Mouse (Mus musculus): ENCODE data around the gene Cpvl.

The Cpvl gene

GRCm38 (mm10) chr6:53978571-53978970 lies at the start of gene Cpvl:
Gene Cpvl, minus strand, starts transcription at chr6:53978671.
- no peak for DNase-seq

DNA sequence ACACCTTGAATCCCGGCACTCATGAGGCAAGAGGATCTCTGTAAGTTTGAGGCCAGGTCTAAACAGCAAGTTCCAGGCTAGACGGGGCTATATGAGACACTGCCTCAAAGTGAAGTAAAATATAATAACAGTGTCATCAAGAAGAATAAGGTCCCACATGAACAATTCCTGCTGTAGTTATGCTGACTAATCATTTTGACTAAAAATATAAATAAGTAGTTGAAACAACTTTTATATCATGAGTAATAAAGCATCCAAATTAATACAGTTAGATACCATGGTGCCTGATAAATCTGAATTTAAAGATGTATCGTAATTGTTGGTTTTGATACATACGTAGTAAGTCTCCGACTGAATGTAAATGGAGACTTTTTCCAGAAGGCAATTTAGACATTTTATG lies 45.4 kb upstream of the Cpvl start:
- DNase-seq, result no peak

- peak; percentile 17 for DNase-seq
Observed at GRCm38 (mm10) chr6:54021123-54021789, 42.8 kb upstream of the Cpvl start.

DNA sequence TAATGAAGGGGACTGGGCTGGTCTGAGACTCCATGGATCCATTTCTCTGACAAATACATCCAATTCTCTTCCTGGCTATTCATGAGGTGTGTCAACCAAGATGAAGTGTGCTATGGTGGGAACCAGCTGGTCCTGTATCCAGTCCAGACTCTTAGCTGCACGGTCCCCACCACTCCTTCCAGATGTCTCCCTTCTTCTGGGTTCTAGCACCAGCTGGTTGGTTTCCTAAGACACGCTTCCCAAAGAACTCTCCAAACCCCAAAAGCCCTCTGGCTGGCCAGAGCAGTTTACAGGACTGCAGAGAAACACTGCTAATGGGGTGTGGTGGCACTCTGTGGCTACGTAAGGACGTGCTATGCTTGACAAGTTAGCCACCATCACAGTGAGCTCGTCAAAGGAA lies 40.4 kb upstream of the Cpvl start:
- DNase-seq, result no peak

DNA sequence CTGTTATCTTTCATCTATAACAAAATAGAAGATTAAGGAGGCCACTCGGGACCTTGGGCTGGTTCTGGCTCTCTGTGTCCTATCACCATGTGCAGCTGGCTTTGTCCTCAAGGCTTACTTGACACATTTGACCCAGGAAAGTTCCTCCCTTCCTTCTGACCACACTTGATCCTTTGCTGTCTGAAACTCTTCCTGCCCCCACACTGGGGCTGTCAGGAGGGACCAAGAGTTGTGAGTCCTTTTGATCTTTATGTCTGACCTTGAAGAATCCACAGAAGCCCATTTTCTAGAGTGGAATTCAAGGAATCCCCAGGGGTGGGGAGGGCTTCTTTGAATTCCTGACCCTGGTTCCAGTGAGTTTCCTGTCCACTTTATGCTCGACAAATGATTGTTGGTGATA lies 39.6 kb upstream of the Cpvl start:
- no peak for DNase-seq

DNA sequence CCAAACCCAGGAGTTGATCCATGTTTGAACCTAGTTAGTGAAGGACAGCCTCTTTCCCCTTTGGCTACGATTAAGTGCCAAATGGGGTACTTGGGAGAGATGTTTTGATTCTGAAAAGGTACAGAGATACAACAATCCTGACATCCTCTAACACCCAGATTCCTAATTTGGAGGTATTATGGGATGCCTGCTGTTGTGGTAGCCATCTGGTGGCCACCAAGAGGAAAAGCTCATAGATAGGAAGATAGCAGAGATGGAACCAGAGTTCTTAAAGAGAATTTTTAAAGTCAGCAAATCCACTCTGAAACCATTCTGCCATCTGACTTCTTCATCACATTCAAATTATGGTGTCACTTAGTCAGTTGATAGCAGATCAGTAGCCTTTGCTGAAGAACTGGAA lies 33.7 kb upstream of the Cpvl start:
- no peak for DNase-seq

GRCm38 (mm10) chr6:54010362-54010761 lies 31.9 kb upstream of the Cpvl start:
- DNase-seq, result no peak

- DNase-seq, result no peak
Observed at GRCm38 (mm10) chr6:54009293-54009692, 30.8 kb upstream of the Cpvl start.

- DNase-seq, result no peak
Observed at GRCm38 (mm10) chr6:54008448-54009120, 30.1 kb upstream of the Cpvl start.

- DNase-seq, result no peak
Observed at GRCm38 (mm10) chr6:54005302-54005701, 26.8 kb upstream of the Cpvl start.

DNA sequence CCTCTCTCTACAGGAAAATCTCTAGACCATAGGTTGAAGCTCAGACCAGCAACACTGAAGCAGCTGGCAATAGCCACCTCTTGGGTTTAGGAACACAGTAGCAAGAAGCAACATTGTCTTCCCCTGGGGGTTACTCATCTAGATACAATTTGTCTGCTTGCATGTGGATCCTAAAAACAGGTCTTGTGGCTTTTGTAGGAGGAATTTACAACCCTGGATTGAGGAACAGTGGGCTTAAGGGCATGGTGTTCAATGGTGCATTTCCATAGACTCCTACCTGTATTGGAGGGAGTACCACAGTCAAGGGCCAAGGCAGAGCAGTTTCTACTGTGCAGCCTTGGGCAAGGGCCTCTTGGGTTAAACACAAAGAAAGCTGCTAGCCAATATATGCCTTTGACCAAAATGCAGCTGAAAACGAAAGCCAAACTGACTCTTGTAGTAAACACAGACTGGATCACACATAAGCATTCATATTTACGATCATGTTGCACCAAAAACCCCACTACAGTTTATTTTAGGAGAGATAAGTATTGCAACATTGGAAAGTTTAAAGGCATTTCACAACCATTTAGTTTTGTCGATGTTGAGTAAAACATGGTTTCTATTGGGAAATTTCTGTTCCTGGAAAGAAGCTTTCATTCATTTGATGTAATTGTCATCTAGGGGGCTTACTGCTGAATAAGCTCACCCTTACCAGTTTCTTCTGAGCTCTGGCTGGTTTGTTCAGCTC lies 17.9 kb upstream of the Cpvl start:
- DNase-seq, result no peak

GRCm38 (mm10) chr6:53995519-53995918 lies 17.0 kb upstream of the Cpvl start:
- DNase-seq, result no peak

DNA sequence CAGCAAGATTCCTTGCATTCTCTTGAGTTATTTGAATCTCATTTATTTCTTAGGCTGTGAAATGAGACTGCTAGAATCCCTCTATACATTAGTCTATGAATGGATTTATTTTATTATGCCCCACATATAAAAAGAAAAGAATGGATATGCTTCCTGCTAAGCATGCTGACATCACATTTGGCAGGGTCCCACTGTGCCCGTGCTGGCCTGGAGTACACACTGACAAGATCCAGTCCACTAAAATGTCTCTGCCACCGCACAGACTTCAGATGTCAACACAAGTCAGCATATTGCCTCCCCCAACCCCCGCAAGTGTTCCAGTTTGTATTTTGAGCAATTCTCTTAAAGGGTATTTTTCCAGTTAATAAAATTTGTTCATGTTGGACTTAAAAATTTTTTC lies 13.9 kb upstream of the Cpvl start:
- no peak for DNase-seq

- no peak for DNase-seq
Observed at GRCm38 (mm10) chr6:53987235-53987634, 8.8 kb upstream of the Cpvl start.

DNA sequence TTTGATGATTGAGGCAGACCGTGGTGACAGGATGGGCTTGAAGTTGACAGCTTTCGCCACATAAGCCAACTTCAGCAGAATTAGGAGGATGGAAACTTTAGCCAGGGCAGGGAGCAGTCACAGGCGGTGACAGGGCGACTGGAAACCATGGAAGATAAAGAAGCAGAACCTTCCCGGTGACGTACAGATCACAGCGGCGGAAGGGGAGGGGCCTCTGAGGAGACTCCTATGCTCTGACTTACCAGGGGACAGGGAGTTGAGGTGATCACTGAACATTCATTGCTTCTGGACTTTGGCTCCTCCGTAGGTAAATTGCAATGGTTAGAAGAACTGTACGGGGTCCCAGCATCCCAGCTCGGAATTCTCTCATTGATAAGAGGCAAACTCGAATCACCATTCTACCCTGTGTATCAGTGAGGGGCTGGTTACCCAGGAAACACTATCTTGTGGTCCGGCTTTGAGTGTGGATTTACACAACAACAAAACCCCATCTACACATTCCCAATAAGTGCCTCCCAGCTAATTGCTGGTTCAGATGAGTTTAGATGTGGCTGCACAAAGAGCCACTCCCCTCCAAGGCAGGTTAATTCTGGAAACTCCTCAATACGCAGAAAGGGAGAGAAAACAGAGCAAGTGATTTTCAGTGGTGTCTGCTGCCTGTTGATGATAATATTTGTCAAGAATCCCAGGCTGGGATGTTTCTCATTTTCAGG lies 8.0 kb upstream of the Cpvl start:
- DNase-seq, result peak; percentile 2

GRCm38 (mm10) chr6:53983820-53984219 lies 5.3 kb upstream of the Cpvl start:
- no peak for DNase-seq

- peak; percentile 15 for DNase-seq
Observed at GRCm38 (mm10) chr6:53982612-53983011, 4.1 kb upstream of the Cpvl start.

DNA sequence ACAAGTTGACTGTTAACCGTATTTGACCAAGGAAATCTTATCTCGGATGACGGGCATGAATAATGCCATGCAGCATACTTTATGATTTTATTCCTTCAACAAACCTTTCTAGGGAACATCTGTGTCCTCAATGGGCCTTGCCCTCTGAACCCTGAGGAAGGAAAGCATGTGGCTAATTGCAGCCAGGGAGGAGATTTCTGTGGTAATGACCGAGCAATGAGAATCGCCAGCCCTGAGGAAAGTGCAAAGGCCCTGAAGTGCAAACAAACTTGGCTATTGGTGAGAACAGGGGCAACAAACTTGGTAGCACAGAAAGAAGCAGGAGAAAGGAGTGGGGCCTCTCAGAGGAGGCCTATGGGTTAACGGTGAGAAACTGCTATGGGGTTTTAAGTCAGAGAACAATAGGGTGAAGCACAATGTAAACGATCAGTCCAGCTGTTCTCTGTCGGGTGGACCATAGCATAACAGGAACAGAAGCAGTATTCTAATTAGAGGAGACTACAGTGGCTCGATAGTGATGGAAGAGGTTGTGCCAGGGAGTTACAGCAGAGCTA lies 3.7 kb upstream of the Cpvl start:
- no peak for DNase-seq

GRCm38 (mm10) chr6:53980817-53981480 lies 2.5 kb upstream of the Cpvl start:
- no peak for DNase-seq

DNA sequence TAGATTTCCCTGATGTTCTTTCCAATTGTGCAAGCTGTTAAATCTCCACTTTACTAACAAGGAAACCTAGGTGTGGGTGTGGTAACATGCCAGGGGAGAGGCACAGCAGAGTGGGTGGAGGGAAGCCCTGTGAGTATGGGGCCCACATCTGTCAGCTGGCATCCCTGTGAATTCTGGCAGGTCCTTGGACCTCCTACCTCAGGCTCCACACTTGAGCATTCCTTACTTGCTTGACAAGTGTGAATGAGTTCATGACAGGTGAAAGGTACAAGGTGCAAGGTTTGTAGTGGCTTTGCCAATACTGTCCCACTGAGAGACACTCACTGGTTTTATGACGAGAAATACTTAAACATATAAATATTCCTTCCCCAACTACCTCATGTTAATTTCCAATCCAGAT lies 4.4 kb downstream of the Cpvl start:
- DNase-seq, result no peak

DNA sequence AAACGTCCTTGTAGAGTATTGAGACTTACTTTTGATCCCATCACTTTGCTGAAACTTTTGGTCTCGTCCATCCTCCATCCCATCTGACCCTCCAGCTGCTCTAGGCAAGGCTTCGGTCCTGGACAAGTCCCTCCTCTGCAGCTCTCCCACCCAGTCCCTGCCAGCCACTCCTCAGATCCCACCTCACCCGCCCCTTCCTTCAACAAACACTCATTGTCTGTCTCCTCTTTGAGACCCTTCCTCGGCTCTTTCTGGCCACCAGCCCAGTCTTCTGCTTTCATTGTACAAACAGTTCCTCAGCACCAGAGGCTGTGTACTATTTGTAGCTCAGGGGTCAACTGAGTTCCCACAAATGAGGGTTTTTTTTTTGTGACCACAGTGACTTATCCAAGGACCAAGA lies 5.0 kb downstream of the Cpvl start:
- no peak for DNase-seq

DNA sequence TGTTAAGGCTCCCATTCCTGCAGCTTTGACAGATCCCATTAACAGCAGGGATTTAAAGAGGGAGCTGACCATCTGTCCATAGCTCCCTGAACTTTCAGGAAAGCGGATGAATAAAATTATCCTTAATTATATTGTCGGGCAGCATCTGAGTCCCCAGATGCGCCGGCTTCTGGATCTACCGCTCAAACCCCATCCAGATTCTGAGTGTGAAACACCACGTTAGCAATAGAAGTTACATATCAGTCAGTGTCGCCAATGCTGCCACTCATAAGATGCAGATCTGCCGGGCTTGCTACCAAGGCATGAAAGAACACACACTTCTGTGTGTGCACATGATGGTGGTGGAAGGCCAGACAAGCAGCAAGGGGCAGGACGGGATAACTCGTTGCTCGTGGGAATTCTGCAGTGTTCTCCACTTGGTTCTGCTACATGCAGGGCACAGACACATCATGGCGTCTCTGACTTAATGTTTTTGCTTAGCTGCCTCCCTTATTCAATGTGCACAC lies 6.2 kb downstream of the Cpvl start:
- no peak for DNase-seq
